Mouse (Mus musculus) adrenal gland, postnatal 14 days (tissue): Measurements from ENCODE around the gene Inha. TPM values are rescaled to one million over a fixed set of nuclear protein-coding genes. Genes with fewer than 3 reads are reported as not detected.

Experiments used
- DNase-seq: peaks from one replicate; pipeline ENCODE4 v3.0.0; 2021; ENCODE audit warnings: mixed read lengths
- total RNA-seq: library from RNA; stranded (reverse); gene quantifications from 2 replicates; pipeline ENCODE4 v1.2.3, GENCODE M21; 2021

The Inha gene
- total RNA-seq, 1 experiment from 2014 or later, result 85.9 TPM

- DNase-seq, result peak; percentile 96
Observed at GRCm38 (mm10) chr1:75521321-75522031, 14.6 kb downstream of the Inha start, which contains the start of gene Stk11ip. TSS of gene Stk11ip (plus strand) at chr1:75521529.

GRCm38 (mm10) chr1:75524679-75525078, 17.8 kb downstream of the Inha start:
- DNase-seq, result no peak

DNA sequence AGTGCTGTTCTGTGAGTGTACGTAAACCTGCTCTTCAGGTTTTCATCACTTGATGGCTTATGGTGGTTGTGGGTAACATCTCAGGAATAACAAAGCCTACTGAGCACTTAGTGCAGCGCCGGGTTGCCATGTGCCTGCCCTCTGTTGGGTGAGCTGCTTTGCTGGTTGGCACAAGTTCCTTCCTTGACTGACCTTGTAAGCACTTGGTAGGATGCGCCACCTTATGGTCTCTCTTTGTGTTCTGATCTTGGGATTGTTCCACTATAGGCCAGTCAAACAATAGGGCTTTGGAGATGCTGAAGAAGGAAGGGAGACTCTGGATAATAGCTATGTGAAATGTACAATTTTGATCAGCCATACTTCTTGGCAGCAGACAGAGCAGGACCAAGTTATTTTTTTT, 23.7 kb downstream of the Inha start:
- no peak for DNase-seq

GRCm38 (mm10) chr1:75532280-75533172, 25.6 kb downstream of the Inha start:
- no peak for DNase-seq

DNA sequence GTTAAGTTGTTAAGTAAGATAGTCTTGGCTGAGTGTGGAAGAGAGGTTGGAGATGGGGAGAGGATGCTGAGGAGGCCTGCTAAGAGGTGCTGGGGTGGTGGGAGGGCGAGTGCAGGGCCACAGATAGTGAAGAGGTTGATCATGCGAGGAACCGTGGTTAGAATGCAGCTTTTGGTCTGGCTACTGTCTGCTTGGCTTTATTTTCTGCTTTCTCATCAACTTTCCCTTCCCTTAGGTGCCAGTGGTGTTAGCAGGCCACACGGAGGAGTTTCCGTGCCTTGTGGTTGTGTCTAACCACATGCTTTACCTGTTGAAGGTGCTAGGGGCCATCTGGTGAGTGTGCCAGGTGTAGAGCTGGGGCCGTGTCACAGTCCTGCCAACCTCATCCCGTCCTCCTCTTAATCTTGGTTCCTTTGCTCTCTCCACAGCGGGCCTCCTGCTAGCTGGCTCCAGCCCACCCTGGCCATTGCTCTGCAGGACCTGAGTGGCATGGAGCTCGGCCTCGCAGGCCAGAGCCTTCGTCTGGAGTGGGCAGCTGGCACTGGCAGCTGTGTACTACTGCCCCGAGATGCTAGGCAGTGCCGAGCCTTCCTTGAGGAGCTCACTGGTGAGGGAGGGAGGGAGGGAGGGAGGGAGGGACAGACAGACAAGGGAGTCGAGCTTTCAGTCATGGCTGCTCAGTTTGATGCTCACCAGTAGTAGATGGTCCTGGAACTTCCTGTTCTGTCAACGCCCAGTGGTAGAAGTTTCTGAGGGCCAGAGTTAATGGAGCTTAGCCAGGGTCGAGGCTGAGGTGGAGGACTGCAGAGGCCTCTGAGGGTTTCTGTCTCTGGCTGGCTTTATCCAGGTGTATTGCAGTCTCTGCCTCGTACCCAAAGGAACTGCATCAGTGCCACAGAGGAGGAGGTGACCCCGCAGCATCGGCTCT, 26.7 kb downstream of the Inha start:
- DNase-seq, result no peak

DNA sequence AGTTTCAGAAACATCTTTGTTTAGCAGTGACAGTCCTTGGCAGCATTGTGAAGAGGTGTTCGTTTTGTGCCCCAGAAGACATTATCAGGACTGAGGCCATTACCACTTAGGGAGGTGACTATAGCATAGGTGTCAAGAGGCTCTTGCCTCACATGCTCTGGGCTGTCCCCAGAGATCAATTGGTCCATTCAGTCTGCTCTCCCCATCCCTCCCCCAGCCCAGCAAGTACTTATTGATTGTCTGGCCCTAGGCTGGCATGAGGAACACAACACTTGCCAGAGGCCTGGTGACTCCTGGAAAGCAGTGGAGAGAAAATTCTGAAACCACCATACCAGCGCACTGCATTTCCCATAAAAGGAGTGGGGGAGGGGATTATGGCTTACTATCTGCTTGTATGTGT, 30.7 kb downstream of the Inha start:
- DNase-seq, result no peak

GRCm38 (mm10) chr1:75538597-75539190, 31.8 kb downstream of the Inha start:
- DNase-seq, result no peak

- DNase-seq, result no peak
Observed at GRCm38 (mm10) chr1:75541496-75541895, 34.6 kb downstream of the Inha start.

- DNase-seq, result no peak
Observed at GRCm38 (mm10) chr1:75544351-75544750, 37.5 kb downstream of the Inha start.

- peak; percentile 87 for DNase-seq
Observed at GRCm38 (mm10) chr1:75545965-75546956, 39.4 kb downstream of the Inha start, which contains the start of gene Slc4a3. TSS of gene Slc4a3 (plus strand) at chr1:75546266.

GRCm38 (mm10) chr1:75547351-75547750, 40.5 kb downstream of the Inha start:
- DNase-seq, result no peak

- no peak for DNase-seq
Observed at GRCm38 (mm10) chr1:75548083-75548482, 41.2 kb downstream of the Inha start.

- no peak for DNase-seq
Observed at GRCm38 (mm10) chr1:75548871-75549270, 42.0 kb downstream of the Inha start.

- peak; percentile 90 for DNase-seq
Observed at GRCm38 (mm10) chr1:75549289-75550279, 42.7 kb downstream of the Inha start.

DNA sequence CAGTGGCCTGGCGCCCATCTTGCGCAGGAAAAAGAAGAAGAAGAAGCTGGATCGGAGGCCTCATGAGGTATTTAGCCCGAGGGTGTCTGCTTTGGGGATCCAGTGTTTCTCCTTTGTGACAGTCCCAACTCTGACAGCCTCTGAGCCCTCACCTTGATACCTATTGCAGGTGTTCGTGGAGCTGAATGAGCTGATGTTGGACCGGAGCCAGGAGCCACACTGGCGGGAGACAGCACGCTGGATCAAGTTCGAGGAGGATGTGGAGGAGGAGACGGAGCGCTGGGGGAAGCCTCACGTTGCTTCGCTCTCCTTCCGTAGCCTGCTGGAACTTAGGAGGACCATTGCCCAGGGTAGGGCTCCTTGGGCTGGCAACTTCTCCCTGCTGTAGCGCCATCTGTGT, 43.7 kb downstream of the Inha start:
- no peak for DNase-seq

GRCm38 (mm10) chr1:75555680-75556079, 48.8 kb downstream of the Inha start:
- no peak for DNase-seq

DNA sequence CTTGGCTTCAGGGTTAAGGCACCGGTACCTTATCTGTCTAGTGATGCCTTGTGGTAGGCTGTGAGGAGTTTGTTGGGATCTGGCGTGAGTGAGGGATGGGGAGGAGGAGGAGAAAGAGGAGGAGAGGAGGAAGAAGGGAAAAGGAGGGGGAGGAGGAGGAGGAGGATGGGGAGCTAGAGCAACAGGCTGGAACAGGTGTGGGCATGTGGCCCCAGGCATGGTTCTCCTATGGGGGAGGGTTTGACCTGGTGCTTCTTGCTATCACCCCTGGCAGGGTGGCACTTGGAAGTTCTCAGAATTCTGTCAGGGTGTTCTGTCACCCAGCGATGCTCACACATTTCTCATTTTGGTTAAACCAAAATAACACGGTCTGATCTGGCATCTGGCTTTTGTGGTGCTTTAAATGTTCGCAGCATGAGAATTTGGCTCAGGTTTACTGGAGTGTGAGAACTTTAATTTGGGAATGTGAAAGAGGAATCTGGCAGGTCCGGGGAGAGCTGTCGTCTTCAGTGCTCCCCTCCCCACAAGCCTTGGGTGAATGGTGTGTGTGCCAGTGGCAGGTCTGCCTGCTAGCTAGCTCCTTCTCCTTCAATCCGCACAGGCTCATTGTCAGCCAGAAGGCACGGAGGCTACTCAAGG, 49.4 kb downstream of the Inha start:
- no peak for DNase-seq

DNA sequence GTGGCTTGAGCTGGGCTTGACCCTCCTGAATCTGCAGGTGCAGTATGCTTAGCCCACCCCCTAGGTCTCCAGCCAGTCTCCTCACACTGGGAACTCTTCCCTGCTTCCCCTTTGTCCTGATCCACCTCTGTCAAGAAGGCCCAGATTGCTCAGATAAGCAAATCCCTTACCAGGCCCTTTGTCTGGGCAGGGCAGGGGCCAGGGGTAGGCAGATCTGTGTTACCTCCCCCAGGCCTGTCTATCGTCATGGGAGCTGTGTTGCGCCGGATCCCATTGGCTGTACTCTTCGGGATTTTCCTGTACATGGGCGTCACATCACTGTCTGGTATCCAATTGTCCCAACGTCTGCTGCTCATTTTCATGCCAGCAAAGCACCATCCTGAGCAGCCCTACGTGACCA, 50.2 kb downstream of the Inha start:
- no peak for DNase-seq
